Mouse (Mus musculus): ENCODE measurements around the gene Cyp4f13. TPM values are rescaled to one million over a fixed set of nuclear protein-coding genes. Genes with fewer than 3 reads are reported as not detected.

Gene Cyp4f13
- polyA plus RNA-seq, 1 experiment from 2014 or later: 6.9 TPM

DNA sequence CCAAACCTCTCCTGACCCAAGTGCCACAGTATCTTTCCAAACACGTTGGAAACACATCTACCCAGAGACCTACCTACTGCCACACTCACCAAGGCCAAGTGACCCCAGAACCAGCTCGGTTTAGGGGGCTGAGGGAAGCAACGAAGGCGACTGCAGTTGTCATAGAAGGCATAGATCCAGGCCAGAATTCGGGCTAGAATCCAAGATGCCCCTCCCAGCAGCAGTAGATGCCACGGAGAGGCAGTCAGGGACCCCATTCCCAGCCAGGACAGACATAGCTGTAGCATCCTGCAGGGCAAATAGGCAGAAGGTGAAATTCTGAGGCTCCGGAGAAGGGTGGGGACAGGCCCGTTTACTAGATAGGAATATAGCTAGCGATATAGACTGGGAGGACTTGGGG lies 486 bp downstream of the Cyp4f13 start:
- Histone ChIP-seq H3K4me2 (peak overlapping the region; percentile 93), H3K9me3 (no peaks in the 10 kb centered on the region), H3K27ac (replicated peaks) (peak overlapping the region; percentile 74), H3K9ac (peak overlapping the region; percentile 83), H3K36me3 (0 out of 2 replicates have a peak, but pooled peaks cover 5% of the 10 kb centered on the region), H3K4me1 (peaks cover 16% of the 10 kb centered on the region), H3K4me3 (peak overlapping the region; percentile 66), H3K27me3 (replicated peaks) (no peaks in the 10 kb centered on the region)
- ATAC-seq (ENCODE audit: extremely low read depth, insufficient number of reproducible peaks, low FRiP score, low TSS enrichment): no peak
- WGBS: 48% methylated on average over 9 of the region's 9 CpGs

DNA sequence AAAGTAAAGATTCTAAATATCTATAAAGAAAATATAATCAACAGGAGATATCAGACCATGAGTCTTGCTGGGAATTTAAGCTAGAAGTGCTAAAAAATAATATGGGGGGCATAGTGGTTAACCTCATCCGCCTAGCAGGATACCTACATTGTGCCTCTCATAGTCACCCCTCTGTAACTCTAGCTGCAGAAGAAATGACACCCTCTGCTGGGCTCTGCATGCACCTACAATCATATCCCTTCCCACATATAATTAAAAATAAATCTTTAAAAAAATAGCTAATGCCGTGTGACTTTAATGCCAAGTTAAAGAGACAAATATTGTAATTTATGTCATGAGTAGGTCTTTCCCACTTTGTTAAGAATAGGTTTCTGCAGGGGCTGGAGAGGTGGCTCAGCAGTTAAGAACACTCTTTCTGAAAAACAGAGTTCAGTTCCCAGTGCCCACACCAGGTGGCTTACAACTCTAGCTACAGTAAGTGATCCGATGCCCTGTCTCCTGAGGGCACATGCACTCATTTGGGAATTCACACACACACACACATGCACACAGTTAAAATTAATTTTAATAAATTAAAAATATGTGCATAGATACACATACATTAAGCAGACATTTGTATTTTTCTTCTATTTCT lies 2.7 kb downstream of the Cyp4f13 start:
- WGBS: 66% methylated on average over 3 of the region's 3 CpGs
- no peak overlapping the region for H3K27ac ChIP-seq (replicated peaks)
- H3K4me3 ChIP-seq: no peak overlapping the region
- peaks cover 16% of the 10 kb centered on the region for H3K4me1 ChIP-seq
- H3K27me3 ChIP-seq (replicated peaks): no peaks in the 10 kb centered on the region
- 0 out of 2 replicates have a peak, but pooled peaks cover 5% of the 10 kb centered on the region for H3K36me3 ChIP-seq
- no peak overlapping the region for H3K4me2 ChIP-seq
- no peaks in the 10 kb centered on the region for H3K9me3 ChIP-seq
- no peak overlapping the region for H3K9ac ChIP-seq
- no peak for ATAC-seq (ENCODE audit: extremely low read depth, insufficient number of reproducible peaks, low FRiP score, low TSS enrichment)

DNA sequence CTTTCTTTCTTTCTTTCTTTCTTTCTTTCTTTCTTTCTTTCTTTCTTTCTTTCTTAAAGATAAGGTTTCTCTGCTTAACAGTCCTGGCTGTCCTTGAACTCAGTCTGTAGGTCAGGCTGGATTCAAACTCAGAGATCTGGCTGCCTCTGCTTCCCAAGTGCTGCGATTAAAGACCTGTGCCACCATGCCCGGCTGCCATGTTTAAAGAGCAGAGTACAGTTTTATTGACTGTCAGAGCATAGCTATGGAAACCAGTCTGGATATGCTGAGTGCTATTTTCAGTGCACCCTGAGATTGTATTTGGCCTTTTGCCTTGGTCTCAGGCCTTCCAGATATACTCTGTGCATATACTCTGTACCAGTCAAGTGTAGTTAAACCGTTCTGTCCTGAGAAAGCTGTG lies 3.5 kb downstream of the Cyp4f13 start:
- WGBS: 83% methylated on average over 3 of the region's 3 CpGs
- H3K4me3 ChIP-seq: no peak overlapping the region
- H3K4me2 ChIP-seq: no peak overlapping the region
- H3K9ac ChIP-seq: no peak overlapping the region
- H3K9me3 ChIP-seq: no peaks in the 10 kb centered on the region
- peaks cover 16% of the 10 kb centered on the region for H3K4me1 ChIP-seq
- H3K27me3 ChIP-seq (replicated peaks): no peaks in the 10 kb centered on the region
- no peak overlapping the region for H3K27ac ChIP-seq (replicated peaks)
- H3K36me3 ChIP-seq: 0 out of 2 replicates have a peak, but pooled peaks cover 5% of the 10 kb centered on the region
- no peak for ATAC-seq (ENCODE audit: extremely low read depth, insufficient number of reproducible peaks, low FRiP score, low TSS enrichment)

DNA sequence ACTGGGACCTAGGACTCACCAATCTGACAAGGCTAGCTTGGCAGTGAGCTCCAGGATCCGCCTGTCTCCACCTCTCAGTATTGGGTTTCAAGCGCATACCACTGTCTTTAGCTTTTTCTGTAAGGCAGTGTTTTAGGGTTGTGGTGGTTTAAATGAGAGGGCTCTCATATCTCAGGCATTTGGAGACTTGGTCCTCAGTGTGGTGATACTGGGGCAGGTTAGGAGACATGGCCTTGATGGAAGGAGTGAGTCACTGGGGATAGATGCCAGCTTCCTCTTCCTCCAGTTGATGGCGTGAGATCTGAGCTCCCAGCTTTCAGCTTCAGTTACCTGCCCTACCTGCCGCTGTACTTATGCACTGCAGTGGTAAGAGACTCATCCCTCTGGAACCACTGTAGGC lies 7.4 kb downstream of the Cyp4f13 start:
- Histone ChIP-seq H3K36me3 (0 out of 2 replicates have a peak, but pooled peaks cover 5% of the 10 kb centered on the region), H3K4me2 (no peak overlapping the region), H3K4me1 (no peaks in the 10 kb centered on the region), H3K9ac (no peak overlapping the region), H3K9me3 (no peaks in the 10 kb centered on the region), H3K27ac (replicated peaks) (no peak overlapping the region), H3K27me3 (replicated peaks) (no peaks in the 10 kb centered on the region), H3K4me3 (no peak overlapping the region)
- WGBS: 64% methylated on average over 4 of the region's 4 CpGs
- ATAC-seq (ENCODE audit: extremely low read depth, insufficient number of reproducible peaks, low FRiP score, low TSS enrichment): no peak

DNA sequence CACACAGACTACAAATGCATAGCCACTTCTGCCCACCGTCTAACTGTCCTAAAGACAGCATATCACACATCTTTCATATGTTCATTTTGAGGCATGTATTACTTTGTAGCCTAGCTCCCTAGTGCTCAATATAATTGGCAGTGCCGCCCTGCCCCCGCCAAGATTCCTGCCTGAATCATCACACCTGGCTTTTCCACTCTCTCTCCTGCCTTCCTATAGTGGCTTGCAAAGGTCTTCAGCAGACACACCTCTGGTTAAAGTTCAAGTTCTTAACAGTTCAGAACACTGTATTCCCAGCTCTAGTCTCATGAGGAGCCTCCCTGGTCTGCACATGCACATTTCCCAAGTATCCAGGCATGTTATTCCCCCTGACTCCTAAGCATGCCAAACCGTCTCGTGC lies 19.4 kb downstream of the Cyp4f13 start:
- no peak for ATAC-seq (ENCODE audit: extremely low read depth, insufficient number of reproducible peaks, low FRiP score, low TSS enrichment)
- H3K9me3 ChIP-seq: no peaks in the 10 kb centered on the region

DNA sequence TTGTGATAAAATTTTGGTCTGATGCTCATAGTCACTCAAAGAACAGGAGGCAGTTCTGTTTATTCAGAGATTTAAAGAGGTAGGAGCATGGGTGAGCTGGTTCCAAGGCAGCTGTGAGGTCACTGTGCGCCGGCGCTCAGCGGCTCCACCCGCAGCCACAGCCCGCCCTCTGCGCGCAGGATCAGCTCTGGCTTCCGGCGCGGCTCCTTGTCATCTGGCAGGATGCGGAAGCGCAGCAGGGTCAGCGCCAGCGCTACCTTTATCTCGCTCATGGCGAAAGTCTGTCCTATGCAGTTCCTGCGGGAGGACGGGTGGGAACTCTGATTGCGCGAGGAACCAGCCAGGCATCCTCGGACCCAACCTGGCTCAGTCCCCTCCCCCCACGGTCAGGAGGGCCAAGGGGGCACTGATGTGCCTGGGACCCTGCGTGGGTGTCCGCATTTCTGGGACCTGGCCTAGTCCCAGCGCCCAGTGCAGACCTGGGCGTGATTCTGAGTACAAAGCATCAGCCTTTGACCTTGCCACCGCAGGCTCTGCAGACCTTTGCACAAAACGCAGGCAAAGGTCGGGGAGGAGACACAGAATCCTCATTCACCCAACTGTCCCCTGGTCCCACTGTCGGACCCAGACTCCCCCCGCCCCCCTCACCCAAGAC lies 22.4 kb downstream of the Cyp4f13 start:
- Histone ChIP-seq H3K4me3 (peak overlapping the region; percentile 61), H3K27me3 (replicated peaks) (peaks cover 21% of the 10 kb centered on the region), H3K27ac (replicated peaks) (no peak overlapping the region; the same call in 1 of the 2 replicates), H3K4me2 (peak overlapping the region; percentile 82), H3K9me3 (peaks cover 14% of the 10 kb centered on the region; the same call in 1 of the 2 replicates), H3K9ac (peak overlapping the region; percentile 81), H3K4me1 (0 out of 2 replicates have a peak, but pooled peaks cover 3% of the 10 kb centered on the region), H3K36me3 (no peaks in the 10 kb centered on the region)
- ATAC-seq (ENCODE audit: extremely low read depth, insufficient number of reproducible peaks, low FRiP score, low TSS enrichment): peak; percentile 69; the same call in 1 of the 2 replicates
- 13% methylated on average over 32 of the region's 32 CpGs for WGBS

More for the DNA sequence above, 19.4 kb downstream of the Cyp4f13 start:
- no peaks in the 10 kb centered on the region for H3K36me3 ChIP-seq
- H3K4me1 ChIP-seq: 0 out of 2 replicates have a peak, but pooled peaks cover 3% of the 10 kb centered on the region
- no peak overlapping the region for H3K9ac ChIP-seq
- no peak overlapping the region for H3K4me3 ChIP-seq
- H3K4me2 ChIP-seq: no peak overlapping the region
- H3K27me3 ChIP-seq (replicated peaks): peaks cover 17% of the 10 kb centered on the region
- WGBS: 76% methylated on average over 5 of the region's 5 CpGs
- H3K27ac ChIP-seq (replicated peaks): no peak overlapping the region

DNA sequence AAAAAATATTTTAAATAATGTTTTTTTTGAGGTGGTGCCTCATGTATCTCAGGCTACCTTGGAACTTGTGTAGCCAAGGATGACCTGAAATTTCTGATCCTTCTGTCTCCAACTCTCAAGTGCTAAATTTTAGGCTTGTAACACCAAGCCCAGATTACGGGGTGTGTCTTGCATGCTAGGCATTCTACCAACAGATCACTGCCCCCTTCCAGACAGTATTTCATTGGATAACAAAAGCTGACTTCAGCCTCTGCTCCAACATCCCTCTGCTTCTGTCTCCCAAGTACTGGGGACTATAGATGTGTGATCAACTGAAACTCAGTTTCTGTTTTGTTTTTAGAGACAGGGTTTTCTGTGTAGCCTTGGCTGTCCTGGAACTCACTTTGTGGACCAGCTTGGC lies 23.5 kb downstream of the Cyp4f13 start:
- no peak for ATAC-seq (ENCODE audit: extremely low read depth, insufficient number of reproducible peaks, low FRiP score, low TSS enrichment)
- Histone ChIP-seq H3K27me3 (replicated peaks) (peaks cover 19% of the 10 kb centered on the region), H3K9ac (no peak overlapping the region), H3K9me3 (peaks cover 14% of the 10 kb centered on the region; the same call in 1 of the 2 replicates), H3K27ac (replicated peaks) (no peak overlapping the region), H3K4me1 (0 out of 2 replicates have a peak, but pooled peaks cover 3% of the 10 kb centered on the region), H3K36me3 (no peaks in the 10 kb centered on the region), H3K4me3 (no peak overlapping the region), H3K4me2 (no peak overlapping the region)
- 91% methylated on average over 1 of the region's 1 CpGs for WGBS

DNA sequence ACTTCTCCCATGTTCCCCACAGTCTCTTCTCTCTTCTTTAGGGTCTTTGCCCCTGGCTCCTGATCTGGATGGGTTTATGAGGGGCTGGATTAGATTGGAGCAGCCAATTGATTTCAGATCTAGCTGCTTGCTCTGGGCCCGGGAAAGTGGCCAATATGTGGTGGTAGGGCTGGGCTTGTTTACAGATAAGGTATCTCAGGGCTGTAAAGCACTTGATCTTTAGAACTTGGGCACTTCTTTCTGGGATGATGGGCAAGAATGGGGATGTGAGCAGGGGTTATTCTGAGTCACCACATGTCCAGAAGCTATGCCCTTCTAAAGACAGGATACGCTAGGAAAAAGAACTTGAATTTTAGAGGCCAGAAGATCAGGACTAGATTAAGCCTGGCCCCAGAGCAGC lies 28.1 kb downstream of the Cyp4f13 start:
- Histone ChIP-seq H3K36me3 (no peaks in the 10 kb centered on the region), H3K27me3 (replicated peaks) (peaks cover 30% of the 10 kb centered on the region), H3K4me1 (no peaks in the 10 kb centered on the region), H3K9ac (no peak overlapping the region), H3K4me2 (no peak overlapping the region), H3K4me3 (no peak overlapping the region), H3K27ac (replicated peaks) (no peak overlapping the region), H3K9me3 (peaks cover 14% of the 10 kb centered on the region; the same call in 1 of the 2 replicates)
- ATAC-seq (ENCODE audit: extremely low read depth, insufficient number of reproducible peaks, low FRiP score, low TSS enrichment): no peak
- WGBS: 55% methylated on average over 2 of the region's 2 CpGs

DNA sequence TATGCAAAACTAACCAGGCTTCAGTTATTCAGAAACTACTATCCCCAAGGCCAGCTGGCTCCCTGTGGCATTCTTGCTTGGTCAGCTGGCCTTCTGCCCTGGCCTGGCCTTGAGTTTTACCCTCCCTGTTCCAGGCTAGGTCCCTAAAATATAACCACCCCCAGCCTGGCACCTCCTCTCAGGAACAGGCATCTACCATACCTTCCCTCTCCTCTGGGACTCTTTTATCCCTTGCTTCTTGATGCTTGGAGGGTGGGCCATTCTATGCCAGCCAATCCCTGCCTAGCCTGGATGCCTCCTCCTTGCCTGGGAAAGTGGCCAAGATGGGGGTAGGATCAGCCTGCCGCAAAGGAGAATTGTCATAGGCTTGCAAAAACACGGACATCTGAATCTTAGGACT lies 30.1 kb downstream of the Cyp4f13 start, which contains the start of gene Cyp4f14:
Gene Cyp4f14, minus strand, starts transcription at position 212 of the 400 bp plus-strand sequence.
- H3K4me1 ChIP-seq: no peaks in the 10 kb centered on the region
- H3K27me3 ChIP-seq (replicated peaks): peaks cover 40% of the 10 kb centered on the region
- WGBS: 59% methylated on average over 2 of the region's 2 CpGs
- H3K27ac ChIP-seq (replicated peaks): no peak within 1 kb of the TSS
- ATAC-seq (ENCODE audit: extremely low read depth, insufficient number of reproducible peaks, low FRiP score, low TSS enrichment): no peak
- H3K9me3 ChIP-seq: peaks cover 14% of the 10 kb centered on the region; the same call in 1 of the 2 replicates
- no peak within 1 kb of the TSS for H3K9ac ChIP-seq
- H3K4me3 ChIP-seq: no peak within 1 kb of the TSS
- H3K4me2 ChIP-seq: no peak within 1 kb of the TSS
- no peaks in the 10 kb centered on the region for H3K36me3 ChIP-seq

DNA sequence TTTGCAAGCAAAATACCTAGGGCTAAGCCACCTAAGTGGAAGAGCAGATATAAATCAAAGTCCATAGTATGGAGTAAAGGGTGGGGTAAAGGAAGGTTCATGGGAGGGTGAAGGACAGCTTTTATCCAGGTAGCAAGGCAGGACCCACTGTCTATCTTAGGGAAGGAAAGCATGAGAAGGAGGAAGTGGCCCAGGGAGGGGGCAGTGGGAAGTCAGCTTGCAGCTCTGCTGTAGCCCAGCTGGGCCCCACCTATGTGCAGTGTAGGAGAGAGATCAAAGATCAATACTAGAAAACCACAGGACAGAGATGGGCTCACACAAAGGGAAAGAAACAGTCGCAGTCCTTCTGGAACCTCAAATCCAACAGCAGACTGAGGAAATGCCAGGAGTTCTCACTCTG lies 31.1 kb downstream of the Cyp4f13 start:
- Histone ChIP-seq H3K27ac (replicated peaks) (no peak overlapping the region), H3K4me1 (no peaks in the 10 kb centered on the region), H3K27me3 (replicated peaks) (peaks cover 47% of the 10 kb centered on the region), H3K4me2 (no peak overlapping the region), H3K4me3 (no peak overlapping the region), H3K9ac (no peak overlapping the region), H3K9me3 (peaks cover 6% of the 10 kb centered on the region; the same call in 1 of the 2 replicates), H3K36me3 (no peaks in the 10 kb centered on the region)
- 76% methylated on average over 1 of the region's 1 CpGs for WGBS
- no peak for ATAC-seq (ENCODE audit: extremely low read depth, insufficient number of reproducible peaks, low FRiP score, low TSS enrichment)

DNA sequence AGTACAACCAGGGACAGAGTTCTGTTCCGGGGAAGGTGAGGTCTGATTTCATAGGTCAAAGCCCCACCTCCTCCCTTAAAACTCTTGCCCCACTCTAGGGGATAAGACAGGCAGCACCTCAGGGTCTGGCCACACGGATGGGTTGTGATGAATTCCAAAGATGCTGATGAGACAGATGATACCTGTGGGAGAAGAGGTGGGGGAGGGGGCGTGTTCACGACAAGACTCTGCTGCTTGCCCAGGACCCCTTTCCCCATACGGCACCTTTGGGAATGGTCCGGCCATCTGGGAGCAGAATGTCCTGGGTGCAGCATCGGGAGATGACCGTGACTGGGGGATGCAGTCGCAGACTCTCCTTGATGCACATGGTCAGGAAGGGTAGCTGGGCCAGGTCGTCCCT lies 41.0 kb downstream of the Cyp4f13 start:
- WGBS: 72% methylated on average over 10 of the region's 10 CpGs
- Histone ChIP-seq H3K9ac (no peak overlapping the region), H3K36me3 (no peaks in the 10 kb centered on the region), H3K4me1 (no peaks in the 10 kb centered on the region), H3K4me2 (no peak overlapping the region), H3K27ac (replicated peaks) (no peak overlapping the region), H3K9me3 (no peaks in the 10 kb centered on the region), H3K4me3 (no peak overlapping the region), H3K27me3 (replicated peaks) (peaks cover 30% of the 10 kb centered on the region)
- no peak for ATAC-seq (ENCODE audit: extremely low read depth, insufficient number of reproducible peaks, low FRiP score, low TSS enrichment)
